Mouse (Mus musculus): ENCODE measurements around the gene Mtfp1. TPM values are rescaled to one million over a fixed set of nuclear protein-coding genes. Genes with fewer than 3 reads are reported as not detected.
"Not testable (repeated sequence)": the region's sequence is repeated elsewhere in the genome, so short reads cannot be mapped to it uniquely, and the experiment has no call there.

The Mtfp1 gene
- polyA plus RNA-seq, 1 experiment from 2014 or later = 5.4 TPM

- 82% methylated on average over 10 of the region's 10 CpGs for WGBS
- peaks cover 7% of the 10 kb centered on the region; the same call in 1 of the 2 replicates for H3K9me3 ChIP-seq
- no peak within 1 kb of the TSS for H3K9ac ChIP-seq
- H3K4me1 ChIP-seq (replicated peaks) = peaks cover 11% of the 10 kb centered on the region
- H3K4me2 ChIP-seq = no peak within 1 kb of the TSS
- no peak within 1 kb of the TSS for H3K27ac ChIP-seq (replicated peaks)
- no peaks in the 10 kb centered on the region for H3K36me3 ChIP-seq
- H3K4me3 ChIP-seq = no peak within 1 kb of the TSS
- ATAC-seq (ENCODE audit: low read depth) = no peak
- peaks cover 18% of the 10 kb centered on the region for H3K27me3 ChIP-seq
Observed at GRCm38 (mm10) chr11:4122742-4123579, 27.7 kb upstream of the Mtfp1 start, which contains the start of gene Sec14l2. Gene Sec14l2, minus strand, starts transcription at chr11:4123415.

GRCm38 (mm10) chr11:4122226-4122625, 27.0 kb upstream of the Mtfp1 start:
- H3K9me3 ChIP-seq = peaks cover 7% of the 10 kb centered on the region; the same call in 1 of the 2 replicates
- no peak overlapping the region for H3K4me3 ChIP-seq
- H3K27ac ChIP-seq (replicated peaks) = no peak overlapping the region
- peaks cover 19% of the 10 kb centered on the region for H3K4me1 ChIP-seq (replicated peaks)
- 81% methylated on average over 5 of the region's 5 CpGs for WGBS
- H3K27me3 ChIP-seq = peaks cover 25% of the 10 kb centered on the region
- H3K36me3 ChIP-seq = no peaks in the 10 kb centered on the region
- no peak overlapping the region for H3K4me2 ChIP-seq
- H3K9ac ChIP-seq = no peak overlapping the region
- no peak for ATAC-seq (ENCODE audit: low read depth)

- Histone ChIP-seq H3K9me3 (peaks cover 2% of the 10 kb centered on the region; the same call in 1 of the 2 replicates), H3K27ac (replicated peaks) (no peak overlapping the region), H3K9ac (no peak overlapping the region), H3K27me3 (peaks cover 29% of the 10 kb centered on the region), H3K36me3 (no peaks in the 10 kb centered on the region), H3K4me3 (no peak overlapping the region), H3K4me1 (replicated peaks) (peaks cover 23% of the 10 kb centered on the region), H3K4me2 (no peak overlapping the region)
- WGBS = 93% methylated on average over 3 of the region's 3 CpGs
- no peak for ATAC-seq (ENCODE audit: low read depth)
Observed at GRCm38 (mm10) chr11:4121691-4122090, 26.4 kb upstream of the Mtfp1 start.

- 80% methylated on average over 5 of the region's 5 CpGs for WGBS
- peaks cover 31% of the 10 kb centered on the region for H3K27me3 ChIP-seq
- H3K27ac ChIP-seq (replicated peaks) = no peak overlapping the region
- no peak overlapping the region for H3K4me2 ChIP-seq
- no peak for ATAC-seq (ENCODE audit: low read depth)
- H3K9me3 ChIP-seq = no peaks in the 10 kb centered on the region
- peaks cover 27% of the 10 kb centered on the region for H3K4me1 ChIP-seq (replicated peaks)
- H3K9ac ChIP-seq = no peak overlapping the region
- no peaks in the 10 kb centered on the region for H3K36me3 ChIP-seq
- no peak overlapping the region for H3K4me3 ChIP-seq
Observed at GRCm38 (mm10) chr11:4119635-4120034, 24.4 kb upstream of the Mtfp1 start.

- Histone ChIP-seq H3K9me3 (no peaks in the 10 kb centered on the region), H3K27ac (replicated peaks) (peak overlapping the region; percentile 54; the same call in 1 of the 2 replicates), H3K4me1 (replicated peaks) (peaks cover 27% of the 10 kb centered on the region), H3K36me3 (no peaks in the 10 kb centered on the region), H3K4me2 (peak overlapping the region; percentile 95), H3K9ac (peak overlapping the region; percentile 85), H3K4me3 (peak overlapping the region; percentile 66), H3K27me3 (peaks cover 31% of the 10 kb centered on the region)
- WGBS = 3% methylated on average over 41 of the region's 41 CpGs
- peak; percentile 73 for ATAC-seq (ENCODE audit: low read depth)
Observed at GRCm38 (mm10) chr11:4118081-4118921, 23.1 kb upstream of the Mtfp1 start.

GRCm38 (mm10) chr11:4117372-4118071, 22.3 kb upstream of the Mtfp1 start:
- WGBS = 28% methylated on average over 3 of the region's 3 CpGs
- H3K36me3 ChIP-seq = no peaks in the 10 kb centered on the region
- peak overlapping the region; percentile 95 for H3K4me2 ChIP-seq
- H3K27me3 ChIP-seq = peaks cover 31% of the 10 kb centered on the region
- H3K4me3 ChIP-seq = peak overlapping the region; percentile 66
- peaks cover 27% of the 10 kb centered on the region for H3K4me1 ChIP-seq (replicated peaks)
- 0 out of 2 replicates have a peak, but pooled peaks have one; percentile 7 for ATAC-seq (ENCODE audit: low read depth)
- H3K9me3 ChIP-seq = no peaks in the 10 kb centered on the region
- H3K9ac ChIP-seq = peak overlapping the region; percentile 85
- no peak overlapping the region for H3K27ac ChIP-seq (replicated peaks)

GRCm38 (mm10) chr11:4116458-4117141, 21.4 kb upstream of the Mtfp1 start:
- H3K4me3 ChIP-seq = no peak overlapping the region
- 0 out of 2 replicates have a peak, but pooled peaks cover under 1% of the 10 kb centered on the region for H3K36me3 ChIP-seq
- H3K4me1 ChIP-seq (replicated peaks) = peaks cover 27% of the 10 kb centered on the region
- 56% methylated on average over 11 of the region's 11 CpGs for WGBS
- no peak overlapping the region for H3K27ac ChIP-seq (replicated peaks)
- peaks cover 31% of the 10 kb centered on the region for H3K27me3 ChIP-seq
- H3K9me3 ChIP-seq = no peaks in the 10 kb centered on the region
- no peak for ATAC-seq (ENCODE audit: low read depth)
- H3K9ac ChIP-seq = peak overlapping the region; percentile 18; the same call in 1 of the 2 replicates
- H3K4me2 ChIP-seq = no peak overlapping the region

- Histone ChIP-seq H3K9ac (no peak overlapping the region), H3K27me3 (peaks cover 31% of the 10 kb centered on the region), H3K27ac (replicated peaks) (no peak overlapping the region), H3K9me3 (no peaks in the 10 kb centered on the region), H3K4me3 (no peak overlapping the region), H3K4me2 (no peak overlapping the region), H3K36me3 (peaks cover 10% of the 10 kb centered on the region; the same call in 1 of the 2 replicates), H3K4me1 (replicated peaks) (peaks cover 27% of the 10 kb centered on the region)
- no peak for ATAC-seq (ENCODE audit: low read depth)
- WGBS = 91% methylated on average over 4 of the region's 4 CpGs
Observed at GRCm38 (mm10) chr11:4115407-4115806, 20.2 kb upstream of the Mtfp1 start.

- H3K36me3 ChIP-seq = peaks cover 12% of the 10 kb centered on the region; the same call in 1 of the 2 replicates
- not testable (repeated sequence) for H3K9ac ChIP-seq; H3K4me2 ChIP-seq; ATAC-seq (ENCODE audit: low read depth); H3K27ac ChIP-seq (replicated peaks); H3K4me3 ChIP-seq; H3K9me3 ChIP-seq
- peaks cover 22% of the 10 kb centered on the region for H3K27me3 ChIP-seq
- WGBS = 82% methylated on average over 6 of the region's 6 CpGs
- peaks cover 27% of the 10 kb centered on the region for H3K4me1 ChIP-seq (replicated peaks)
Observed at GRCm38 (mm10) chr11:4114541-4114940, 19.3 kb upstream of the Mtfp1 start.

- H3K27me3 ChIP-seq = peaks cover 17% of the 10 kb centered on the region; the same call in 1 of the 2 replicates
- H3K27ac ChIP-seq (replicated peaks) = no peak overlapping the region
- H3K4me1 ChIP-seq (replicated peaks) = peaks cover 25% of the 10 kb centered on the region
- no peak overlapping the region for H3K9ac ChIP-seq
- H3K4me3 ChIP-seq = no peak overlapping the region
- no peak overlapping the region for H3K4me2 ChIP-seq
- no peaks in the 10 kb centered on the region for H3K9me3 ChIP-seq
- 85% methylated on average over 6 of the region's 6 CpGs for WGBS
- no peak for ATAC-seq (ENCODE audit: low read depth)
- peaks cover 17% of the 10 kb centered on the region; the same call in 1 of the 2 replicates for H3K36me3 ChIP-seq
Observed at GRCm38 (mm10) chr11:4113970-4114369, 18.7 kb upstream of the Mtfp1 start.

GRCm38 (mm10) chr11:4113496-4113895, 18.3 kb upstream of the Mtfp1 start:
- Histone ChIP-seq H3K9me3 (no peaks in the 10 kb centered on the region), H3K4me3 (no peak overlapping the region), H3K36me3 (peaks cover 22% of the 10 kb centered on the region; the same call in 1 of the 2 replicates), H3K4me1 (replicated peaks) (peaks cover 21% of the 10 kb centered on the region), H3K9ac (no peak overlapping the region), H3K27me3 (peaks cover 13% of the 10 kb centered on the region; the same call in 1 of the 2 replicates), H3K4me2 (no peak overlapping the region), H3K27ac (replicated peaks) (no peak overlapping the region)
- 87% methylated on average over 4 of the region's 4 CpGs for WGBS
- no peak for ATAC-seq (ENCODE audit: low read depth)
